Mouse (Mus musculus) hindbrain, embryonic 12.5 days (tissue): Measurements from ENCODE around the gene Pkp4. TPM values are rescaled to one million over a fixed set of nuclear protein-coding genes. Genes with fewer than 3 reads are reported as not detected.

Experiments used
- ATAC-seq: fragments of 200-750 bp; cut with Nextera tagmentation; 2 replicates; pipeline ENCODE4 v1.8.0; 2017; ENCODE audit warnings: moderate TSS enrichment; ENCODE audit not compliant: low FRiP score
- H3K27ac ChIP-seq: fragments of 300-500 bp; sonication (generic); 2 replicates; pipeline ENCODE4 v1.5.1; 2016; ENCODE audit warnings: mild to moderate bottlenecking
- H3K27me3 ChIP-seq: fragments of 300-500 bp; sonication (generic); 2 replicates; pipeline ENCODE4 v1.6.1; 2016; ENCODE audit warnings: mild to moderate bottlenecking
- H3K36me3 ChIP-seq: fragments of 300-500 bp; sonication (generic); 2 replicates; pipeline ENCODE4 v1.6.1; 2016; ENCODE audit warnings: mild to moderate bottlenecking
- H3K4me1 ChIP-seq: fragments of 300-500 bp; sonication (generic); 2 replicates; pipeline ENCODE4 v1.6.1; 2016
- H3K4me2 ChIP-seq: fragments of 300-500 bp; sonication (generic); replicated peaks from 2 replicates; pipeline ENCODE4 v1.6.1; 2016; ENCODE audit warnings: mild to moderate bottlenecking
- H3K4me3 ChIP-seq: fragments of 300-500 bp; sonication (generic); 2 replicates; pipeline ENCODE4 v1.5.1; 2016; ENCODE audit warnings: mild to moderate bottlenecking
- H3K9ac ChIP-seq: fragments of 300-500 bp; sonication (generic); 2 replicates; pipeline ENCODE4 v1.6.1; 2016; ENCODE audit warnings: mild to moderate bottlenecking, moderate library complexity
- H3K9me3 ChIP-seq: fragments of 300-500 bp; sonication (generic); replicated peaks from 2 replicates; pipeline ENCODE4 v1.6.1; 2016; ENCODE audit warnings: mild to moderate bottlenecking
- WGBS: fragments of 180-500 bp; shearing (Covaris S2); methylation state at CpG from one replicate; pipeline ENCODE4 v1.1.7; 2016; 5-methylcytosine and 5-hydroxymethylcytosine counted together
- polyA plus RNA-seq: library from polyadenylated mRNA; unstranded; fragments of >200 nt; fragmentation: Nextera tagmentation; extraction: Ambion mirVana; gene quantifications from 2 replicates; pipeline ENCODE4 v1.2.1, GENCODE M21; 2016

Gene Pkp4
- polyA plus RNA-seq, 1 experiment from 2014 or later: 20.0 TPM

DNA sequence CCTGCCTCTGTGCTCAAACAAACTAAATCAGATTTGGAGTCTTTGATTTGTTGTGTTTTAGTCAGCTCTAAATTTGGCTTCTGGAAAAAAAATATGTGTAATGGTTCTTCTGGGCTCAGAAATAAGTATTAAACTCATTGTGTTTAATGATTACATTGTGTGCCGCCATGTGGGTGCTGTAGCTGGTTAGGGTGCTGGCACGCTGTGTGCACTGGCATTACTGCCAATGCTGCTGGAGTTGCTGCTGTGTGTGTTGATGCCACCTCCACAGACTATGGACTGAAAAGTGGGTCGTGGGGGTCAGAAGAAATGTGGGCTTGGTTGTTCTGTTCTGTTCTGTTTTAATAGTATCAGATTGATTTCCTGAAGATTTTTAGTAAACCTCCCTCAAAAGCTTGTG, 92.8 kb downstream of the Pkp4 start:
- no peaks in the 10 kb centered on the region for H3K36me3 ChIP-seq
- H3K4me1 ChIP-seq: no peaks in the 10 kb centered on the region; the same call in 1 of the 2 replicates
- H3K27me3 ChIP-seq: no peaks in the 10 kb centered on the region
- H3K4me2 ChIP-seq: no peak overlapping the region
- no peak overlapping the region for H3K9ac ChIP-seq
- 96% methylated on average over 3 of the region's 3 CpGs for WGBS
- H3K27ac ChIP-seq: no peak overlapping the region
- H3K9me3 ChIP-seq: no peaks in the 10 kb centered on the region
- no peak overlapping the region for H3K4me3 ChIP-seq
- ATAC-seq: no peak

DNA sequence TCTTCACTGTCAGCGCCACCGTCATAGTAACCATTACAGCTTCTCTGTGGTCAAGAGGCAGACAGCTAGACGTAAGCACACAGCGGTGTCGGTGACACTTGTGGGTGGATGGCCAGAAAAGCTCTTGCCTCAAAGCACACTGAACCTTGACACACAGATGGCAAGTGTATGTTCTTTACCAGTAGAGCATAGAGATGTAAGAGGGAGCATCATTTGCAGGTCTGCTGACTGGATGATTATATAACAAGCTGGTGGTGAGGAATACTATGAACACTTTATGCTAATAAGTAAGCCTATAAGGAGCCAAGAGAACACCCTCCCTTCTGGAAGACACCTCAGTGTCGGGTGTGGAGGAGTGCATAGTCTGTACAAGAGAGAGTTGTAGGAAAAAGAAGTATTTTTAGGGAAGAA, 98.2 kb downstream of the Pkp4 start:
- no peaks in the 10 kb centered on the region for H3K9me3 ChIP-seq
- no peak overlapping the region for H3K4me2 ChIP-seq
- no peaks in the 10 kb centered on the region; the same call in 1 of the 2 replicates for H3K4me1 ChIP-seq
- H3K27me3 ChIP-seq: no peaks in the 10 kb centered on the region
- H3K27ac ChIP-seq: no peak overlapping the region
- H3K4me3 ChIP-seq: no peak overlapping the region
- ATAC-seq: no peak; the same call in 1 of the 2 replicates
- no peaks in the 10 kb centered on the region for H3K36me3 ChIP-seq
- WGBS: 84% methylated on average over 6 of the region's 6 CpGs
- no peak overlapping the region for H3K9ac ChIP-seq

DNA sequence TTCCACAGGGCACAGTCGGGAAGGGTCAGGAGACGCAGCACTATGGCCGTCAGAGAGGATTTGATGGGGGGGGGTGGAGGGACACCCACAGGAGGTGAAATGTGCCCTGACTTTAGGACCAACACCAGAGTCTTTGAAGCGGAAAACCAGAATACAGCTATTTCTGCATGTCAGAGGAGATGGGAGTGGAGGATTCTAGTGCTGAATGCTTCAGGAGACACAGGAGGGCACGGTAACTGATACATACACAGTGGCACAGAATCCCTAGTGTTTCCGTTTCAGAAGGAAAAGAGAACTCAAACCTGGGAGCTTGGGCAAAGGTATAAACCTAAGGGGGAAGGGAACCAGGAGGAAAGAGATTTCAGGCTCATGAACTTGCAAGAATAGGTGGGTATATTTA, 98.7 kb downstream of the Pkp4 start:
- Histone ChIP-seq H3K4me3 (no peak overlapping the region), H3K36me3 (no peaks in the 10 kb centered on the region), H3K9me3 (no peaks in the 10 kb centered on the region), H3K4me1 (no peaks in the 10 kb centered on the region; the same call in 1 of the 2 replicates), H3K27ac (no peak overlapping the region), H3K4me2 (no peak overlapping the region), H3K27me3 (no peaks in the 10 kb centered on the region), H3K9ac (no peak overlapping the region)
- ATAC-seq: no peak
- WGBS: 83% methylated on average over 6 of the region's 6 CpGs

DNA sequence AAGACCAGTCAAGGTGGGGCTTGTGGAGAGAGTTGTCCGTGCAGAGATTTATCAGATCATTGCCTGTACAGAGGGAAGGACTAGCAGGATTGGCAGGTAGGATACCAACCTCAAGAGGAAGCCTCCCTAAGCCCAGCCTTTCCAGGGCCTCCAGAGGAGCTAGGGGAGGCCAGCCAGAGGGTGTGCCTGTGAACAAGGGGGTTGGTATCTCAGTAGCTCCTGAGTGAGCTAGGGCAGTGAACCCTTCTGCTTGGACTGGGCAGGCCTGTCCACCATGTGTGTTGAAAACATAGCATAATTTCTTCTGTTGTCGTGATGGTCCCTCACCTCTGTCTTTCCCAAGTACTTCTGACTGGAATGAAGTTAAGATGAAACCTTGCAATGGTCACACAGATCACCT, 100.6 kb downstream of the Pkp4 start:
- 92% methylated on average over 2 of the region's 2 CpGs for WGBS

DNA sequence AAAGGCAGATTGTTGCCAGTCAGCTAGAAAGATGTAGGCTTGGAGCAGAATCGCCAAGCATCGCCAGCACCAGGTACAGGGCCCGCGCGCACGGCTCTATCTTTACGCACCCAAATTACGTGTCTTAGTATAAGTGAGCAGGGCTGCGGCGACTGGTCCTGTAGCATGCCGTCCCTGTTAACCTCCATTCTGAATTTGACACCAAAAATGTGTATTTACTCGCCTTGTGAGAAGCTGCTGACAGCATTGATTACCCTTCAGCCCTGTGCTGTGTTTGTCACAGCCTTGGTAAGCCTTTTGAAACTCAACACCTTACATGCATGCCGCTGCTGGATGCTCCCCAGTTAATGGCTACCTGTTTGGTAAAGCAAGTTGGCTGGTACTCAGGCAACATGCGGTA, 105.8 kb downstream of the Pkp4 start:
- H3K4me3 ChIP-seq: no peak overlapping the region
- no peaks in the 10 kb centered on the region for H3K9me3 ChIP-seq
- H3K27me3 ChIP-seq: no peaks in the 10 kb centered on the region
- WGBS: 78% methylated on average over 14 of the region's 14 CpGs
- H3K36me3 ChIP-seq: no peaks in the 10 kb centered on the region
- no peak overlapping the region for H3K27ac ChIP-seq
- H3K4me1 ChIP-seq: no peaks in the 10 kb centered on the region
- no peak for ATAC-seq
- H3K4me2 ChIP-seq: no peak overlapping the region
- H3K9ac ChIP-seq: no peak overlapping the region

More for the DNA sequence above, 100.6 kb downstream of the Pkp4 start:
- no peak overlapping the region for H3K9ac ChIP-seq
- no peak overlapping the region for H3K27ac ChIP-seq
- no peaks in the 10 kb centered on the region for H3K36me3 ChIP-seq
- H3K4me3 ChIP-seq: no peak overlapping the region
- no peak overlapping the region for H3K4me2 ChIP-seq
- ATAC-seq: no peak
- H3K27me3 ChIP-seq: no peaks in the 10 kb centered on the region
- no peaks in the 10 kb centered on the region for H3K9me3 ChIP-seq
- no peaks in the 10 kb centered on the region; the same call in 1 of the 2 replicates for H3K4me1 ChIP-seq

DNA sequence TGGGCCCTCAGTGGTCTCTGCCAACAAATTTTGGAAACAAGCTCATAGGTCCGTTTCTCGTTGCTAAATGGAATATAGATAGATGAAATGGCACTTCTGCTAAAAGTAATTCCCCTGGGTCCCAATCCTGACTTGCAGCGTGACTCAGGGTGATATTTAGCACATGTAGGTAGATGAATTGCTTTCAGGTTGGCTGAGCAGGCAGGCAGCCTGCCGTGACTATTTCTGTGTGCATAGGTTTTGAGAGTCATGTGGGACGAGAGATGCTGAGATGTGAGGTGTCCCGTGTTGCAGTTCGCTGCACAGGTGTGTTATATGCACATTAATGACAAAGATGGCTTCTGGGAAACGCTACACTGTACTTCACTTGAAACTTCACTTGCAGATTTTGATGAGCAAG, 111.2 kb downstream of the Pkp4 start:
- Histone ChIP-seq H3K4me1 (no peaks in the 10 kb centered on the region), H3K4me3 (no peak overlapping the region), H3K9ac (no peak overlapping the region), H3K27me3 (no peaks in the 10 kb centered on the region), H3K4me2 (no peak overlapping the region), H3K36me3 (no peaks in the 10 kb centered on the region), H3K27ac (no peak overlapping the region), H3K9me3 (no peaks in the 10 kb centered on the region)
- no peak for ATAC-seq
- WGBS: 88% methylated on average over 8 of the region's 8 CpGs

DNA sequence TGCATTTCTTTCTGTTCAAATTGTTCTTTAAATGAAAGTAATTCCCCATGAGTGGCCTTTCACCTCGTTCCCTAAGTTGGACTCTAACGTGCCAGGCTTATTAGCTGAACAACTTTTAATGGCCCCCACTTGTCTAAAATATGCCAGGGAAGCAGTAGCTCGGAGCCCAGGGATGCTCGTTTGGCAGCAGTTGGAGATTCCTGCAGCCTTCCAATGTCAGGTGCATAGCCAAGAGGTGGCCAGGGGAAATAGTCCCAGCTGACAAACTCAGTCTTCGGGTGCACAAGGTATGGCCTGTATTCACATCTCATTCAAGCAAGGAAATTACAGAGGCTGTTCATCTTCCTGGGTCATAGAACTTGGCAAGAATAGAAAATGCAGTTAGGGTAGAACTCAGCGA, 112.1 kb downstream of the Pkp4 start:
- Histone ChIP-seq H3K4me1 (no peaks in the 10 kb centered on the region), H3K9ac (no peak overlapping the region), H3K9me3 (no peaks in the 10 kb centered on the region), H3K4me3 (no peak overlapping the region), H3K36me3 (no peaks in the 10 kb centered on the region), H3K4me2 (no peak overlapping the region), H3K27ac (no peak overlapping the region), H3K27me3 (no peaks in the 10 kb centered on the region)
- no peak for ATAC-seq
- WGBS: 88% methylated on average over 6 of the region's 6 CpGs

DNA sequence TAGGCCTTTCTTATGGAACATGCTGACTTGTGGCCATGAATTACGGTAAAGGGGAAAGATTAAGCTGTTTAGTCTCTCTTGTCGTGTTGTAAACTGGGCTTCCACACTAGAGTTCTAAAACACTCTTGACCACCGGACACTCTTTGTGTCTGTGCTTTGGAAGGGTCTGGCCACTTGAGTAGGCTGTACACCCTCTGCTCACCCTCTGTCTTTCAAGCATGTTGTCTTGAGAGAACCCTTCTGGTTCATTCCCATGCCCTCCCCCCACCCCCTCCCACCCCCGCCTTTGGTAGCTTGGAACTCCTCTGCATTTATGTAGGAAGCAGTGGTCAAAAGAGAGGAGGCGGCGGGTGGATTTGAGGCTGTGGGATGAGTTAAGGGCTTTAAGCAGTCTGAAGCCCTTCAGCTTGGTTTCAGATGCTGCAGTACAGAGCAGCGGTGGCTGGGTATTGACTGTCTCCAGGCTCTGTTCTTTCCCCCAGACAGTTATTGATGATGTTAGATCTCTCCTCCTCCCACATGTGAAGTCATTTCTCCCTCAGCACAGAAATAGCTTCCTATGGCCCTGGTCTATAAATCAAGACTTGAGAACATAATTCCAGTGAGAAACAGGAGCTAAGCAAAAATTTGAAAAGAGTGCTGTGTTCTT, 120.4 kb downstream of the Pkp4 start:
- no peak for ATAC-seq
- Histone ChIP-seq H3K4me2 (no peak overlapping the region), H3K9me3 (no peaks in the 10 kb centered on the region), H3K36me3 (no peaks in the 10 kb centered on the region), H3K4me3 (no peak overlapping the region), H3K27me3 (no peaks in the 10 kb centered on the region), H3K4me1 (no peaks in the 10 kb centered on the region), H3K9ac (no peak overlapping the region), H3K27ac (no peak overlapping the region)
- 76% methylated on average over 7 of the region's 7 CpGs for WGBS

DNA sequence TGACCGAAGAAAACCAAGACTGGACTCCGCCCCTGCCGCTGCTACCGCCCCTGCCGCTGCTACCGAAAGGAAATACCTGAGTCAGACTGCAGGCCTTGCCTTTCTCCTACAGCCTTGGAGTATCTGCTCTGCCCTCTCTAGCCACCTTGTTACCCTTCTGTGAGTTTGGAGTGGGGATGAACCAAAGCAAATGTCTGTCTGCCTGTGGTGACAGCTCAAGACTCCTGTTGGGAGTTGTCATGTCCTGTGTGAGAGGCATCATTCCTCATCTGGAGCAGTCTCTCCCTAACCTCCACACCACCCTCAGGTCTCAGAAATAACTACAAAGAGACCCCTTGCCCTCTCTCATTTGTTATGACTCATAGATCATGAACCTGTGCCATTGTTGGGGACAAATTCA, 122.3 kb downstream of the Pkp4 start:
- Histone ChIP-seq H3K4me3 (no peak overlapping the region), H3K9ac (no peak overlapping the region), H3K4me1 (no peaks in the 10 kb centered on the region), H3K27ac (no peak overlapping the region), H3K4me2 (no peak overlapping the region), H3K9me3 (no peaks in the 10 kb centered on the region), H3K27me3 (no peaks in the 10 kb centered on the region), H3K36me3 (no peaks in the 10 kb centered on the region)
- 96% methylated on average over 6 of the region's 6 CpGs for WGBS
- no peak for ATAC-seq

DNA sequence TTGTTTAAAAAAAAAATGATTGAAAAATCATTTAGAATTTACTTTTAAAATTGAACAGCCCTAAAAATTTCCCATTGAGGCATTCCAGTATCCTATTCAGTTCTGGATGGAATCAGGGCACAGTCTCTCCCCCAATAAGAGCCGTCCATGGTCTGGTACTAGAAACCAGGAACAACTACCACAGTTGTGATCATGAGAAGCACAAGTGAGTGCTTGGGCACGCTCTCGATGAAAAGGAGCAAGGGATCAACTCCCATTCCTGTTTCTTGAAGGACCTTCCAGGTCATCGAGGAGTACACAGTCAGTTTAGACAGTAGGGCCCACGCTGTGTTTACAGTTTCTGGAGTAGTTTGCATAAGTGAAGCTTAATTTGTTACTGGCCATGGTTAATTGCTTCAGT, 123.6 kb downstream of the Pkp4 start:
- Histone ChIP-seq H3K27ac (no peak overlapping the region), H3K4me2 (no peak overlapping the region), H3K27me3 (no peaks in the 10 kb centered on the region), H3K9ac (no peak overlapping the region), H3K4me3 (no peak overlapping the region), H3K36me3 (no peaks in the 10 kb centered on the region), H3K9me3 (no peaks in the 10 kb centered on the region), H3K4me1 (no peaks in the 10 kb centered on the region)
- WGBS: 93% methylated on average over 5 of the region's 5 CpGs
- no peak for ATAC-seq

DNA sequence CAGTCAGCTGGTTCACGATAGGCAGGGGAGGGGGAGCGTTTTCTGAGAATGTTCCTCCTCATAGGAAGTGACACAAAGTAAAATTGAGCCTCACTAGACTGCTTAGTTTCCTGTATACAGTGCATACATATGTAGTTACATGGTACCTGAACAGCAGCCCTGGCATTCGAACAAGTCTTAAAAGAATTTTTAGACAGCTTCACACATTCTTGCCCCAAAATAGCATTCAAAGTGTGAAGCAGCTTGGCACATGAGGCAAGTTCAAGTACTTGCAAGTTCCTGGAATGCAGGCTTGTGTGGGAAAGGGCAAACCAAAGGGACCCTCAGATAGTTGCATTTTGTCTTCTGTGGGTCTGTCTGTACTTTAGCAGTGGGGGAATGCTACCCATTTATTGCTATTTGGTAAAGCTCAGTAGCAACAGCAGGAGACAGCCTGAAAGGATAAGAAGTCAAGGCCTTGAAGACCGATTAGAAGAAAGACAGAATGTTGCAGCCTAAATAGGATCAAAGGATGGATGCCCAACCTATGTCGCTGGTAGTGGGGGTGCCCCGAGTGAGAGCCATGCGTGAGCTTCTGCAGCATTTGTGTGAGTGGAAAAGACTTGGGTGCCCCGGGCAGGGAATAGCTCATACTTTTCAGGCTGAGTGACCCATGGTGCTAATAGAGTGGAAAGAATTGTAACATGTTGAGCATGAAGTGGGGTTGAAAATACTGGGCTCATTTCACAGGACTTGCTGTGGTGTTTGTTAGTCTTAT, 124.3 kb downstream of the Pkp4 start:
- Histone ChIP-seq H3K4me3 (no peak overlapping the region), H3K27ac (no peak overlapping the region), H3K4me2 (no peak overlapping the region), H3K9ac (no peak overlapping the region), H3K27me3 (no peaks in the 10 kb centered on the region), H3K4me1 (no peaks in the 10 kb centered on the region), H3K36me3 (no peaks in the 10 kb centered on the region), H3K9me3 (no peaks in the 10 kb centered on the region)
- ATAC-seq: no peak
- 80% methylated on average over 8 of the region's 8 CpGs for WGBS

DNA sequence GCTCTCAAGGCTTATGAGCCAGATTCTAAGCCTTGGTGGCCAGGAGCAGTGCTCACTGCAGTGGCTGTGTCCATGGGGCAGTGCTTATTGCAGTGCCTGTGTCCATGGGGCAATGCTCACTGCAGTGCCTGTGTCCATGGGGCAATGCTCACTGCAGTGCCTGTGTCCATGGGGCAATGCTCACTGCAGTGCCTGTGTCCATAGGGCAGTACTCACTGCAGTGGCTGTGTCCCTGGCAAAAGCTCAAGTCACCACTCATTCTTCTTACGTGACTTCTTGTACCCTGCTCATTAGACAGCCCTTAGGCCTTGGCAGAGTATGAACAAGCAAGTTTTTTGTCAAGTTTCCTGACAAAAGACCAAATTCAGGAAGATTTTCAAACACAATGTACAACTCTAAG, 124.9 kb downstream of the Pkp4 start:
- no peak overlapping the region for H3K4me2 ChIP-seq
- H3K9me3 ChIP-seq: no peaks in the 10 kb centered on the region
- H3K4me3 ChIP-seq: no peak overlapping the region
- 85% methylated on average over 1 of the region's 1 CpGs for WGBS
- H3K36me3 ChIP-seq: no peaks in the 10 kb centered on the region
- H3K27me3 ChIP-seq: no peaks in the 10 kb centered on the region
- ATAC-seq: no peak
- no peak overlapping the region for H3K9ac ChIP-seq
- H3K4me1 ChIP-seq: 0 out of 2 replicates have a peak, but pooled peaks cover 2% of the 10 kb centered on the region
- H3K27ac ChIP-seq: no peak overlapping the region

DNA sequence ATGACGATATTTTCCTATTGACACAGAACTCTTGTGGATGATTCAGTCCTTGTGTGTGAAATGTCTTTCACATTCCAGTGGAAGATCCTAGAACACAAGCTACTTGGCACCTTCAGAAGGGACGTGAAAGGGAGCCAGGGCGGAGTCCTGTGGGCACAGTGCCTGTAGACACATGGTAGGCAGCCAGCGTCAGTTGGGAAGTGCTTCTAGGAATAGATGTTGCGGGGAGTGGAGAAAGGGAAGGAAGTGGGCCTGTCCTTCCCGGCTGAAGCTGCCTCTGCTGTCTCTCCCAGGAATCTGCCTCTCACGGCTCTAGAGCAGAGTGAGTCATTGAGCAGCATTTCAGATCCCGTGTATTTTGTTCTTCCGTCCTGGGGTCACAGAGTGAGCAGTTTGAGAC, 125.6 kb downstream of the Pkp4 start:
- H3K36me3 ChIP-seq: no peaks in the 10 kb centered on the region
- H3K27me3 ChIP-seq: no peaks in the 10 kb centered on the region
- H3K9ac ChIP-seq: no peak overlapping the region
- no peak for ATAC-seq
- H3K27ac ChIP-seq: no peak overlapping the region
- H3K4me3 ChIP-seq: no peak overlapping the region
- no peaks in the 10 kb centered on the region for H3K9me3 ChIP-seq
- 80% methylated on average over 9 of the region's 9 CpGs for WGBS
- no peak overlapping the region for H3K4me2 ChIP-seq
- 0 out of 2 replicates have a peak, but pooled peaks cover 6% of the 10 kb centered on the region for H3K4me1 ChIP-seq
